9 mouse cellular contexts compared by ENCODE assay signal in the genomic region with DNA sequence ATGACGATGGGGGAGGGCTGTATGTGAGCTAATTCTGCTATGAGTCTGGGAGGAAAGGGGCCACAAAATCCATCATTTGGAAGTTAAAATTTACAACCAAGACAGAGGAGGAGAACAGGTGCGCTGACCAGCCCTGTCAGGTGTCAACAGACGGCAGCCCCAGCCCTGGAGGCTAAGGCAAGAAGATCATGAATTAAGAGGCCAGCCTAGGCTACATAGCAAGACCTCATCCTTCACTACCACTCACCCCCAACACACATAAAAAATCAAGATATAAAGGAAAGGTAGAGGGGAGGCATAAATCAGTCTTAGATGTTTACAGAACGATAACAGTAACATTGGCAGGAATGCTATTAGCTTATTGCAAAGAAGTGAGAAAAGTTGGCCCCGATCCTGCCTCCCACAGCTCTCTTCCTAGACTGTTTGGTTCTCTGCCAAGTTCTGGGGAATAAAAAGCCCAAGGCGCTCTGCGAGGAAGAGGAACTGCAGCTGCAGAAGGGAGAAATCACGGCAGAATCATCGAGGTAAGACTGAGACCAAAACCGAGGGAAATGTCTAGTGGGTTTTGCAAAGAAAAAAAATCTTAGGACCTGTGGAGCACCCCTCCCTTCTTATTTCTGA. TPM values are rescaled to one million over a fixed set of nuclear protein-coding genes. Genes with fewer than 3 reads are reported as not detected.
DNase-seq lines count a peak whose midpoint lies in the region; ATAC-seq lines count a peak whose summit lies in the region.
"Had no signal": no experiment of that assay in that cellular context is flagged by ENCODE, and none has a peak within 500 bp of the region (broad histone marks: within the 10 kb centered on the region; RNA-seq: fewer than 3 reads in every experiment).

A gene (plus strand): TSS at position 477 of the 621 bp plus-strand sequence.

- no peak within 1 kb of the TSS for H3K27ac ChIP-seq in forebrain, embryonic 13.5 days
- no peak within 1 kb of the TSS for H3K27ac ChIP-seq in forebrain, embryonic 12.5 days

- no peaks in the 10 kb centered on the region; the same call in 1 of the 2 replicates for H3K27me3 ChIP-seq in forebrain, embryonic 13.5 days
- H3K27me3 ChIP-seq in forebrain, embryonic 12.5 days = 0 out of 2 replicates have a peak, but pooled peaks cover 4% of the 10 kb centered on the region
- H3K27me3 ChIP-seq: embryonic facial prominence, embryonic 12.5 days had no signal

- H3K9ac ChIP-seq in forebrain, embryonic 13.5 days = no peak within 1 kb of the TSS
- H3K9ac ChIP-seq in forebrain, embryonic 12.5 days = no peak within 1 kb of the TSS
- H3K9ac ChIP-seq: embryonic facial prominence, embryonic 12.5 days had no signal

- WGBS in forebrain, embryonic 13.5 days = 59% methylated on average over 10 of the region's 10 CpGs
- 73% methylated on average over 10 of the region's 10 CpGs for WGBS in forebrain, embryonic 12.5 days

- no peak for DNase-seq in adrenal gland, postnatal 4 days (ENCODE audit: low spot score in 2 of 2)
- peak; percentile 14 for DNase-seq in gastrocnemius, postnatal 25 days
- peak; percentile 83 for DNase-seq in kidney, adult 9 months
- peak; percentile 43 to 45 for DNase-seq in left cerebral cortex, postnatal 36 days (ENCODE audit: low spot score in 2 of 2)
- peak; percentile 61 for DNase-seq in right cerebral cortex, postnatal 14 days
- DNase-seq in spleen, postnatal 14 days (ENCODE audit: low spot score in 2 of 2) = no peak

- intact Hi-C loops in left cerebral cortex, postnatal 36 days (cut with DNase I) = no loop called here

- ATAC-seq in forebrain, embryonic 13.5 days = peak; percentile 36; the same call in 1 of the 2 replicates
- ATAC-seq in forebrain, embryonic 12.5 days (ENCODE audit: low FRiP score) = no peak

- no peaks in the 10 kb centered on the region for H3K9me3 ChIP-seq in forebrain, embryonic 13.5 days (replicated peaks)
- H3K9me3 ChIP-seq in forebrain, embryonic 12.5 days = no peaks in the 10 kb centered on the region
- H3K9me3 ChIP-seq: embryonic facial prominence, embryonic 12.5 days had no signal

- no peak within 1 kb of the TSS for H3K4me2 ChIP-seq in forebrain, embryonic 13.5 days
- H3K4me2 ChIP-seq in forebrain, embryonic 12.5 days = no peak within 1 kb of the TSS
- H3K4me2 ChIP-seq: embryonic facial prominence, embryonic 12.5 days had no signal

- H3K36me3 ChIP-seq in forebrain, embryonic 13.5 days (ENCODE audit: poor library complexity, severe bottlenecking) = no peaks in the 10 kb centered on the region
- no peaks in the 10 kb centered on the region for H3K36me3 ChIP-seq in forebrain, embryonic 12.5 days (replicated peaks)
- H3K36me3 ChIP-seq: embryonic facial prominence, embryonic 12.5 days had no signal

- peaks cover 5% of the 10 kb centered on the region; the same call in 1 of the 2 replicates for H3K4me1 ChIP-seq in forebrain, embryonic 13.5 days
- no peaks in the 10 kb centered on the region for H3K4me1 ChIP-seq in forebrain, embryonic 12.5 days

- H3K4me3 ChIP-seq in forebrain, embryonic 13.5 days = no peak within 1 kb of the TSS
- H3K4me3 ChIP-seq in forebrain, embryonic 12.5 days (replicated peaks) = no peak within 1 kb of the TSS
- H3K4me3 ChIP-seq: embryonic facial prominence, embryonic 12.5 days had no signal

RNA-seq across cellular contexts. Expression of the gene that starts here (rescaled TPM):
- polyA plus RNA-seq in forebrain, embryonic 13.5 days (2015; fragmentation: Nextera tagmentation; extraction: Ambion mirVana) = 0.23 and 0.34 TPM in 2 replicates
- polyA plus RNA-seq in forebrain, embryonic 12.5 days (2016; fragmentation: Nextera tagmentation; extraction: Ambion mirVana) = 0.52 and 0.62 TPM in 2 replicates
- total RNA-seq in adrenal gland, postnatal 4 days (2021) = 10 to 100 TPM; 26.7 to 29.6 TPM
- 1 to 10 TPM; 3.3 to 5.6 TPM for total RNA-seq in gastrocnemius, postnatal 25 days (2021)
- total RNA-seq in left cerebral cortex, postnatal 36 days (2021) = 10 to 100 TPM; 35.5 to 39.1 TPM

Comparison
In these comparisons a context has a peak if more than half of its experiments do, and no peak if none do; other contexts are left out.
1. RNA of the gene that starts here (total RNA-seq): 35.5 to 39.1 TPM in left cerebral cortex, postnatal 36 days and 26.7 to 29.6 TPM in adrenal gland, postnatal 4 days; 3.3 to 5.6 TPM in gastrocnemius, postnatal 25 days; every median in the first group is over 4 times any median in the second.
2. Peak in ATAC-seq in forebrain, embryonic 13.5 days; RNA of the gene not detected or under 1 TPM.
3. DNase-seq: peak in gastrocnemius, postnatal 25 days (single experiment), kidney, adult 9 months (single experiment), left cerebral cortex, postnatal 36 days (2 of 2) and right cerebral cortex, postnatal 14 days (single experiment); none in adrenal gland, postnatal 4 days (0 of 2) and spleen, postnatal 14 days (0 of 2).